Comparison of ENCODE assay signal across 29 mouse cellular contexts in genomic region chr11:78430195-78430878, GRCm38 (mm10). TPM values are rescaled to one million over a fixed set of nuclear protein-coding genes. Genes with fewer than 3 reads are reported as not detected.
DNase-seq lines count a peak whose midpoint lies in the region; ATAC-seq and TF ChIP-seq lines count a peak whose summit lies in the region.
"Had no signal": no experiment of that assay in that cellular context is flagged by ENCODE, and none has a peak within 500 bp of the region (broad histone marks: within the 10 kb centered on the region; RNA-seq: fewer than 3 reads in every experiment).

No protein-coding gene starts in this region.

- H3K27ac ChIP-seq in intestine, postnatal 0 days (ENCODE audit: low read depth, low read length): peak overlapping the region; percentile 77
- no peak overlapping the region for H3K27ac ChIP-seq in cerebellum, adult 2 months (ENCODE audit: insufficient read depth, low read length)
- H3K27ac ChIP-seq in neural tube, embryonic 15.5 days (replicated peaks): no peak overlapping the region
- H3K27ac ChIP-seq: embryonic facial prominence, embryonic 13.5 days; forebrain, embryonic 12.5 days; heart, adult 2 months; heart, embryonic 15.5 days; hindbrain, embryonic 13.5 days; hindbrain, postnatal 0 days had no signal

- no peak for TF ChIP-seq CTCF in brain, embryonic 14.5 days (IDR thresholded peaks at IDR 0.05; ENCODE audit: borderline replicate concordance, extremely low read depth, insufficient read depth, insufficient read length)
- TF ChIP-seq CTCF in intestine, postnatal 0 days (IDR thresholded peaks at IDR 0.05; ENCODE audit: low read depth): no peak
- no peak for TF ChIP-seq CTCF in cerebellum, adult 2 months (IDR thresholded peaks at IDR 0.05; ENCODE audit: borderline replicate concordance, insufficient read depth, low read depth, low read length)

- no peak overlapping the region for H3K9ac ChIP-seq in intestine, postnatal 0 days (ENCODE audit: low read depth, low read length)
- no peak overlapping the region for H3K9ac ChIP-seq in neural tube, embryonic 15.5 days (replicated peaks)
- H3K9ac ChIP-seq: embryonic facial prominence, embryonic 13.5 days; forebrain, embryonic 12.5 days; heart, embryonic 15.5 days; hindbrain, embryonic 13.5 days had no signal

- no peak for TF ChIP-seq POLR2A in brain, embryonic 14.5 days (IDR thresholded peaks at IDR 0.05; ENCODE audit: borderline replicate concordance, extremely low read depth, insufficient read depth, insufficient read length, poor library complexity, severe bottlenecking)
- TF ChIP-seq POLR2A in cerebellum, adult 2 months (IDR thresholded peaks at IDR 0.05; ENCODE audit: borderline replicate concordance, insufficient read depth, low read length): no peak

- H3K9me3 ChIP-seq in intestine, postnatal 0 days (ENCODE audit: control insufficient read depth): no peaks in the 10 kb centered on the region
- H3K9me3 ChIP-seq in neural tube, embryonic 15.5 days (replicated peaks): no peaks in the 10 kb centered on the region
- H3K9me3 ChIP-seq: embryonic facial prominence, embryonic 13.5 days; forebrain, embryonic 12.5 days; heart, embryonic 15.5 days; hindbrain, embryonic 13.5 days had no signal

- no peak for ATAC-seq in intestine, postnatal 0 days
- no peak for ATAC-seq in neural tube, embryonic 15.5 days (ENCODE audit: low FRiP score)
- ATAC-seq: activated CD4-positive, CD25-positive, alpha-beta regulatory T cell, adult 4 months; forebrain, embryonic 16.5 days; hindbrain, postnatal 0 days had no signal

- no peaks in the 10 kb centered on the region for H3K36me3 ChIP-seq in intestine, postnatal 0 days (ENCODE audit: control insufficient read depth, insufficient read depth)
- no peaks in the 10 kb centered on the region for H3K36me3 ChIP-seq in neural tube, embryonic 15.5 days
- H3K36me3 ChIP-seq: embryonic facial prominence, embryonic 13.5 days; forebrain, embryonic 12.5 days; heart, embryonic 15.5 days; hindbrain, embryonic 13.5 days had no signal

- H3K27me3 ChIP-seq in intestine, postnatal 0 days (replicated peaks; ENCODE audit: control insufficient read depth, insufficient read depth, low read length): no peaks in the 10 kb centered on the region
- H3K27me3 ChIP-seq in cerebellum, adult 2 months (ENCODE audit: control insufficient read depth, insufficient read depth, low read length): no peaks in the 10 kb centered on the region
- no peaks in the 10 kb centered on the region for H3K27me3 ChIP-seq in neural tube, embryonic 15.5 days (replicated peaks)
- H3K27me3 ChIP-seq: embryonic facial prominence, embryonic 13.5 days; forebrain, embryonic 12.5 days; heart, embryonic 15.5 days; hindbrain, embryonic 13.5 days had no signal

- peak; percentile 17 for DNase-seq in embryo, embryonic 10.5 days (ENCODE audit: low spot score)
- no peak for DNase-seq in embryo, embryonic 9.5 days (ENCODE audit: extremely low spot score)
- peak; percentile 34 for DNase-seq in ES-CJ7 (ENCODE audit: low read depth, low spot score)
- DNase-seq in brain, embryonic 14.5 days (ENCODE audit: low read depth): peak; percentile 11
- no peak for DNase-seq in adrenal gland, postnatal 4 days (ENCODE audit: low spot score in 2 of 2)
- DNase-seq in cerebellum, adult 2 months: no peak
- DNase-seq: adrenal gland, adult 2 months; adrenal gland, postnatal 25 days; cerebellum, adult 11-12 months; cerebellum, adult 9-11 months; gastrocnemius, postnatal 10 days; heart, adult 2 months; heart, postnatal 14 days had no signal

- H3K4me3 ChIP-seq in intestine, postnatal 0 days (ENCODE audit: low read depth, low read length): no peak overlapping the region
- no peak overlapping the region for H3K4me3 ChIP-seq in cerebellum, adult 2 months (replicated peaks; ENCODE audit: insufficient read depth, low read depth, low read length)
- H3K4me3 ChIP-seq in neural tube, embryonic 15.5 days (replicated peaks): no peak overlapping the region
- H3K4me3 ChIP-seq: embryonic facial prominence, embryonic 13.5 days; forebrain, embryonic 12.5 days; heart, adult 2 months; heart, embryonic 15.5 days; hindbrain, embryonic 13.5 days had no signal

- H3K4me1 ChIP-seq in intestine, postnatal 0 days (replicated peaks; ENCODE audit: control insufficient read depth, insufficient read depth, low read length): 0 out of 2 replicates have a peak, but pooled peaks cover 4% of the 10 kb centered on the region
- H3K4me1 ChIP-seq in cerebellum, adult 2 months (ENCODE audit: control insufficient read depth, insufficient read depth, low read length): 0 out of 2 replicates have a peak, but pooled peaks cover 3% of the 10 kb centered on the region
- H3K4me1 ChIP-seq in neural tube, embryonic 15.5 days: no peaks in the 10 kb centered on the region
- H3K4me1 ChIP-seq: embryonic facial prominence, embryonic 13.5 days; forebrain, embryonic 12.5 days; heart, embryonic 15.5 days; hindbrain, embryonic 13.5 days had no signal

- no peak overlapping the region for H3K4me2 ChIP-seq in intestine, postnatal 0 days (replicated peaks; ENCODE audit: low read depth)
- no peak overlapping the region for H3K4me2 ChIP-seq in neural tube, embryonic 15.5 days
- H3K4me2 ChIP-seq: embryonic facial prominence, embryonic 13.5 days; forebrain, embryonic 12.5 days; heart, embryonic 11.5 days; heart, embryonic 15.5 days; hindbrain, embryonic 13.5 days had no signal

- 46% methylated on average over 11 of the region's 11 CpGs for WGBS in intestine, postnatal 0 days
- 81% methylated on average over 11 of the region's 11 CpGs for WGBS in cerebellum, adult 2 months
- WGBS in neural tube, embryonic 15.5 days: 49% methylated on average over 11 of the region's 11 CpGs

RNA-seq across cellular contexts. Expression of gene Slc13a2, which starts 8.3 kb away (rescaled TPM):
- not detected in 2 replicates for polyA plus RNA-seq in brain, embryonic 14.5 days (2012; rRNA removed)
- 31.4 and 36.6 TPM in 2 replicates for polyA plus RNA-seq in intestine, postnatal 0 days (2015; fragmentation: Nextera tagmentation; extraction: Ambion mirVana)
- total RNA-seq in adrenal gland, postnatal 4 days (2021): 1 to 10 TPM in 1 of 2 experiments, under 1 TPM in 1; 0.11 to 1.8 TPM
- polyA plus RNA-seq in cerebellum, adult 2 months (2012; rRNA removed): not detected in 2 replicates
- polyA plus RNA-seq in neural tube, embryonic 15.5 days (2015; fragmentation: Nextera tagmentation; extraction: Ambion mirVana): 0.42 TPM in 1 of 2 replicates, not detected in the other
- total RNA-seq: adrenal gland, adult 2 months; adrenal gland, postnatal 25 days; CH12.LX; gastrocnemius, postnatal 10 days; gastrocnemius, postnatal 4 days; heart, adult 2 months; heart, postnatal 14 days; hematopoietic stem cell, adult 5-6 weeks had no signal
- polyA plus RNA-seq: activated CD4-positive, CD25-positive, alpha-beta regulatory T cell, adult 4 months; embryonic facial prominence, embryonic 13.5 days; forebrain, embryonic 12.5 days; forebrain, embryonic 16.5 days; frontal cortex, adult 2 months; heart, embryonic 11.5 days; heart, embryonic 15.5 days; hindbrain, embryonic 13.5 days; hindbrain, postnatal 0 days had no signal

RNA-seq across cellular contexts. Expression of gene Slc46a1, which starts 35.2 kb away (rescaled TPM):
- 15.1 and 15.5 TPM in 2 replicates for polyA plus RNA-seq in brain, embryonic 14.5 days (2012; rRNA removed)
- 68.7 and 71.6 TPM in 2 replicates for polyA plus RNA-seq in intestine, postnatal 0 days (2015; fragmentation: Nextera tagmentation; extraction: Ambion mirVana)
- 10 to 100 TPM; 15.4 to 16.7 TPM for total RNA-seq in adrenal gland, postnatal 4 days (2021)
- 15.2 and 15.4 TPM in 2 replicates for polyA plus RNA-seq in cerebellum, adult 2 months (2012; rRNA removed)
- 23.4 and 26.0 TPM in 2 replicates for polyA plus RNA-seq in neural tube, embryonic 15.5 days (2015; fragmentation: Nextera tagmentation; extraction: Ambion mirVana)

RNA-seq across cellular contexts. Expression of gene Foxn1, which starts 44.0 kb away (rescaled TPM):
- polyA plus RNA-seq in brain, embryonic 14.5 days (2012; rRNA removed): 0.03 TPM in 2 replicates
- not detected in 2 replicates for polyA plus RNA-seq in intestine, postnatal 0 days (2015; fragmentation: Nextera tagmentation; extraction: Ambion mirVana)
- total RNA-seq in adrenal gland, postnatal 4 days (2021): under 1 TPM; 0.08 to 0.17 TPM
- not detected in 2 replicates for polyA plus RNA-seq in cerebellum, adult 2 months (2012; rRNA removed)
- polyA plus RNA-seq in neural tube, embryonic 15.5 days (2015; fragmentation: Nextera tagmentation; extraction: Ambion mirVana): 11.8 TPM in 1 of 2 replicates, not detected in the other
- total RNA-seq: CH12.LX; ES-E14; gastrocnemius, postnatal 10 days; gastrocnemius, postnatal 4 days; heart, adult 2 months; hematopoietic stem cell, adult 5-6 weeks; hindbrain, postnatal 0 days had no signal
- polyA plus RNA-seq: activated CD4-positive, CD25-positive, alpha-beta regulatory T cell, adult 4 months; forebrain, embryonic 12.5 days; forebrain, embryonic 16.5 days; frontal cortex, adult 2 months; heart, adult 2 months; hindbrain, embryonic 13.5 days; hindbrain, postnatal 0 days; intestine, embryonic 14.5 days had no signal

Comparison
In these comparisons a context has a peak if more than half of its experiments do, and no peak if none do; other contexts are left out.
1. DNase-seq: peak in embryo, embryonic 10.5 days (single experiment), ES-CJ7 (single experiment) and brain, embryonic 14.5 days (single experiment); none in embryo, embryonic 9.5 days (single experiment), adrenal gland, postnatal 4 days (0 of 2) and cerebellum, adult 2 months (0 of 2).
2. RNA of gene Slc13a2, which starts 8.3 kb away (polyA plus RNA-seq): 31.4 to 36.6 TPM in intestine, postnatal 0 days; not detected in brain, embryonic 14.5 days, not detected in cerebellum, adult 2 months and 0.42 TPM in neural tube, embryonic 15.5 days; every median in the first group is over 10 times any median in the second.